Mouse (Mus musculus): ENCODE data around the gene Lsamp. TPM values are rescaled to one million over a fixed set of nuclear protein-coding genes. Genes with fewer than 3 reads are reported as not detected.

Gene Lsamp
- polyA plus RNA-seq, 1 experiment from 2014 or later: 6.7 TPM

DNA sequence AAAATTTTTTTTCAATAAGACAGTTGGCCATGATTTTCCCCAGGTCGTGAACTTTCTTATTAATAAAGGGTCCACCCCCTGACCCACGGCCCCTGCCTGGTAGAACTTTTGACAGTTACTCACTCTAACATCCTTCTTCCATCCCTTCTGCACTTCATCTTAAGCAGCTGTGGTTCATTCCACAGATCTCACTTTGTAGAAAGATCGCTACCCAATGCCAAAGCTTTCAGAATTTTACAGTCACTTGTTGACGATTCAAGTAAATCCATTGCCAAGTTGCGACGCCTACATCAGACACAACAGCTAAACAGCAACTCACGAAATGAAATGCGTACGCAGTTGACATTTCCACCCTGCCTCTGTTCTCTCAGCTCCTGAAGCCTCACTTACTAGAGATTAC is 2184.1 kb downstream of the Lsamp start:
- Histone ChIP-seq H3K4me1 (replicated peaks) (no peaks in the 10 kb centered on the region), H3K27ac (no peak overlapping the region), H3K9ac (replicated peaks) (no peak overlapping the region), H3K27me3 (no peaks in the 10 kb centered on the region), H3K4me3 (replicated peaks) (no peak overlapping the region), H3K9me3 (no peaks in the 10 kb centered on the region), H3K36me3 (no peaks in the 10 kb centered on the region), H3K4me2 (no peak overlapping the region)
- whole genome bisulfite sequencing: 89% methylated on average over 9 of the region's 9 CpGs
- ATAC-seq (ENCODE audit: insufficient number of reproducible peaks, insufficient read depth, low FRiP score, low TSS enrichment, low read depth): no peak

GRCm38 (mm10) chr16:42169447-42170140 is 2185.4 kb downstream of the Lsamp start:
- Histone ChIP-seq H3K4me3 (replicated peaks) (no peak overlapping the region), H3K36me3 (no peaks in the 10 kb centered on the region), H3K4me1 (replicated peaks) (no peaks in the 10 kb centered on the region), H3K9me3 (no peaks in the 10 kb centered on the region), H3K9ac (replicated peaks) (no peak overlapping the region), H3K27ac (no peak overlapping the region), H3K4me2 (no peak overlapping the region), H3K27me3 (no peaks in the 10 kb centered on the region)
- no peak for ATAC-seq (ENCODE audit: insufficient number of reproducible peaks, insufficient read depth, low FRiP score, low TSS enrichment, low read depth)
- WGBS: 30% methylated on average over 8 of the region's 8 CpGs

- Histone ChIP-seq H3K36me3 (no peaks in the 10 kb centered on the region), H3K4me1 (replicated peaks) (no peaks in the 10 kb centered on the region), H3K4me3 (replicated peaks) (no peak overlapping the region), H3K4me2 (no peak overlapping the region), H3K9ac (replicated peaks) (no peak overlapping the region), H3K9me3 (no peaks in the 10 kb centered on the region), H3K27me3 (no peaks in the 10 kb centered on the region), H3K27ac (no peak overlapping the region)
- WGBS: 28% methylated on average over 11 of the region's 11 CpGs
- no peak for ATAC-seq (ENCODE audit: insufficient number of reproducible peaks, insufficient read depth, low FRiP score, low TSS enrichment, low read depth)
Measured at GRCm38 (mm10) chr16:42172476-42172875, 2188.3 kb downstream of the Lsamp start.

DNA sequence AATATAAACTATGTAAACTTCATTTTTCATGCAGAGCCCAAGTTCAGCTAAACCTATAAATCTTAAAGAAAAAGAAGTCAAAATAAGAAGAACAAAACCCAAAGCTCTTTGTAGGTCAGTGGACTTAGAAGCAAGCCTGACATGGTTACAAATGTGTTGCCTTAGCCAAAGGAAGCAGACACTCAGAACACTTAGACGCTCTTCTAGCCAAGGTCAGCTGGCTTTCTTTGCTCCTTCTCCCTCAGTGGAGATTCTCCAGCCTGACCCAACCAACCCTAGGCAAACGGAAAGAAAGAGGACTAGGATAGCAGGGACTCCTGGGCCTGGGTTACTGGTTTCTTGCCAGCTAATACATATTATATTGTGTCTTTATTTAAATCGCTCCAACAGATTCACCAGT is 2194.7 kb downstream of the Lsamp start:
- Histone ChIP-seq H3K9ac (replicated peaks) (no peak overlapping the region), H3K4me2 (no peak overlapping the region), H3K4me3 (replicated peaks) (no peak overlapping the region), H3K4me1 (replicated peaks) (peaks cover 3% of the 10 kb centered on the region; the same call in 1 of the 2 replicates), H3K27me3 (no peaks in the 10 kb centered on the region), H3K9me3 (no peaks in the 10 kb centered on the region), H3K27ac (no peak overlapping the region), H3K36me3 (no peaks in the 10 kb centered on the region)
- no peak for ATAC-seq (ENCODE audit: insufficient number of reproducible peaks, insufficient read depth, low FRiP score, low TSS enrichment, low read depth)
- WGBS: 84% methylated on average over 3 of the region's 3 CpGs

- no peak overlapping the region for H3K4me2 ChIP-seq
- 82% methylated on average over 6 of the region's 6 CpGs for WGBS
- H3K27ac ChIP-seq: no peak overlapping the region
- no peaks in the 10 kb centered on the region for H3K27me3 ChIP-seq
- no peak overlapping the region for H3K4me3 ChIP-seq (replicated peaks)
- no peaks in the 10 kb centered on the region for H3K9me3 ChIP-seq
- no peaks in the 10 kb centered on the region for H3K36me3 ChIP-seq
- peaks cover 3% of the 10 kb centered on the region; the same call in 1 of the 2 replicates for H3K4me1 ChIP-seq (replicated peaks)
- no peak overlapping the region for H3K9ac ChIP-seq (replicated peaks)
- no peak for ATAC-seq (ENCODE audit: insufficient number of reproducible peaks, insufficient read depth, low FRiP score, low TSS enrichment, low read depth)
Measured at GRCm38 (mm10) chr16:42180025-42180424, 2195.9 kb downstream of the Lsamp start.

DNA sequence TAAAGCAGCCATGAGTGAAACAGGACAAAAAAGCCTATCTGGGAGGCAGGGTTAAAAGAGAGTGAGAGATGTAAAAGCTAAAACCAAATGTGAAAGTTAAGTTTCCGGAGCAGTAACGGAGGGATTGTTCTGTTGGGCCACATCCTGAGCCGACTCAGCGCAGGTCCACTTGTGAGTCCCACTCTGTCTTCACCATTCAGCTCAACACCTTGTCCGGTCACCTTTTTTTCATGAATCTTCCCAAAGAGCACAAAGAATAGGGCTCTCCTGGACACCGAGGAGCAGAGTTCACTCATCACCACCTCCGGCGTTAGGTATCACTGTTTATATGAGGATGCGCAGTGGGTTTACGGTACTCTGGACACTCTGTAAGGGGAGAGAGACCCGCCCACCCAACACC is 2196.3 kb downstream of the Lsamp start:
- no peak for ATAC-seq (ENCODE audit: insufficient number of reproducible peaks, insufficient read depth, low FRiP score, low TSS enrichment, low read depth)
- Histone ChIP-seq H3K4me1 (replicated peaks) (peaks cover 3% of the 10 kb centered on the region; the same call in 1 of the 2 replicates), H3K9ac (replicated peaks) (no peak overlapping the region), H3K27ac (no peak overlapping the region), H3K4me3 (replicated peaks) (no peak overlapping the region), H3K36me3 (no peaks in the 10 kb centered on the region), H3K4me2 (no peak overlapping the region), H3K27me3 (no peaks in the 10 kb centered on the region), H3K9me3 (no peaks in the 10 kb centered on the region)
- 94% methylated on average over 11 of the region's 11 CpGs for WGBS

DNA sequence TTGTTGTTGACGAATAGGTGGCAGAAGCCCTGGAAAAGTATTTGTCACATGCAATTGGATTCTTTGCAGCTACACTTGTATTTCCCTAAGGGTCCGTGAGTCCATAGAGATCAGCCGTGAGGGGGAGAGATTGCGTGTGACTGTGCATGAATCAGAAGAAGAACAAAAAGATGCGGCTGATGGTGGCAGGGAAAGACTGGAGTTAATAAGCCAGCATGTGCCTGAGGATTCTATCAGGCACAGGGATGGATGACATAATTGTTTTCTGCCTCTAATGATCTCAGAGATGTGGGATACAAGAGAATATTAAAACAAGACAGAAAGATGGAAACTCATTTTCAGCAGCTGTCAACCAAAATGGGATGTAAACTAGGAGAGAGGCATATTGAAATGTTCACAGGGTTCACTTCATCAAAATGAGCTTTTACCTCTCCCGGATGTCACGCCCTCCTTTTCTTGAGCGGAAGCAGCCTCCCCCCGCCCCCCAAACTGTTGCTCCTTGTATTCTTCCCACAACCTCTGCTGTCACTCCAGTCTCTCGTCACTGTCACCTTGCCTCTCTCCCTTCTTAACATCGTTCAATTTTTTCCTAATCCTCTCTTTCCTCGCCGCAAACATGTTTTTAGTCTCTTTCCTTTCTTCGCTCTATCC is 2205.4 kb downstream of the Lsamp start:
- ATAC-seq (ENCODE audit: insufficient number of reproducible peaks, insufficient read depth, low FRiP score, low TSS enrichment, low read depth): peak; percentile 28; the same call in 1 of the 2 replicates
- 46% methylated on average over 14 of the region's 14 CpGs for WGBS

DNA sequence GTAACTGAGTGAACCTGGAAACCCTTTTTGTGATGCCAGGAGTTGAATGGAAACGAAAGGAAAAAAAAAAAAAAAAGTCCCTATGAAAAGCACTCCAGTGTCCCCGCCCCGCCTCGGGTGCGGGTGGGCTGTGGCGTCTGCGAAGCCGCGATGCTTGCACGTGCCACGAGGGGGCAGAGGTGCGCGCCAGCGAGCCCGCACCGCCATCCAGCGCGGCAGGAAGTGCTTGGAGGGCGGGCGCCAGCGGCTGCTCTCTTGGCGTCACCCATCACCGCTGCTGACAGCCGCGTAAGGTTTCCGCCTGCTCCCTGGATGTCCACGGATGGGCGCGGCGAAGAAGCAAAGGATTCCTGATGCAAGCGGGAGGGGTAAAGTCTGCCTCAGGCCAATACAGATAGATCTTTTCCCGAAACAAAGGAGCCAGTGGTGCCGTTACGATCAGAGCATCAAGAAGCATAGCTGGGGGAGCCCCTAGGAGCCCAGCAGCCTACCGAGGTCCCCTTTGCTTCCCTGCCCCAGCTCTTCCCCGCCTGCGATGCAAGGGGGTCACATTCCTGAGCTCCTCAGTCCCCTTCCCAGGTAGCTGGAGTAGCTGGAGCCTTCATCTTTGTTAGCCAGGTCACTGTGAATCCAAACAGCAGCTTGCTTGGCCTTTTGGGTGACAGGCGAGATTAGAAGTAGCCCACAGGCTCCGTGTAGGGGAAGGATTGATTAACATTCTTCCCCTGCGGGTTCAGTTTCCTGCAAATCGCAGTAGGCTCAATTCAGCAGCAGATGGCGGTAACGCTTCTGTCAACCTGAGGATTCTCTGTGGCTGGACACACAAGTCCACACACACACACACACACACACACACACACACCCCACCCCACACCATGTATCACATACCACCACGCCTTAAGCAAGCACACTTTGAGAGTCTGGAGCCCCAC is 2206.2 kb downstream of the Lsamp start:
- 2% methylated on average over 44 of the region's 44 CpGs for WGBS
- Histone ChIP-seq H3K4me3 (replicated peaks) (peak overlapping the region; percentile 52), H3K27me3 (no peaks in the 10 kb centered on the region), H3K4me2 (peak overlapping the region; percentile 78), H3K9me3 (no peaks in the 10 kb centered on the region), H3K4me1 (replicated peaks) (peaks cover 12% of the 10 kb centered on the region; the same call in 1 of the 2 replicates), H3K36me3 (no peaks in the 10 kb centered on the region), H3K27ac (peak overlapping the region; percentile 95), H3K9ac (replicated peaks) (peak overlapping the region; percentile 69)
- ATAC-seq (ENCODE audit: insufficient number of reproducible peaks, insufficient read depth, low FRiP score, low TSS enrichment, low read depth): peak; percentile 91

More for the DNA sequence above, 2205.4 kb downstream of the Lsamp start:
- Histone ChIP-seq H3K4me1 (replicated peaks) (peaks cover 12% of the 10 kb centered on the region; the same call in 1 of the 2 replicates), H3K9ac (replicated peaks) (peak overlapping the region; percentile 47), H3K4me3 (replicated peaks) (peak overlapping the region; percentile 52), H3K4me2 (peak overlapping the region; percentile 78), H3K9me3 (no peaks in the 10 kb centered on the region), H3K36me3 (no peaks in the 10 kb centered on the region), H3K27ac (no peak overlapping the region), H3K27me3 (no peaks in the 10 kb centered on the region)

Small RNAs within 50 kb of the gene (microRNA-seq; reads per million reads assigned to microRNA genes)
- gene Gm27887 (not detected), gene Gm47276 (not detected)

Measured in limb, embryonic 12.5 days (tissue).